Mouse (Mus musculus) right cerebral cortex, postnatal 14 days (tissue): ENCODE data around the gene Cxcl14.

Experiments
- DNase-seq: peaks from one replicate; pipeline ENCODE4 v3.0.0; 2022

Gene Cxcl14

GRCm38 (mm10) chr13:56250551-56251161 lies 45.7 kb downstream of the Cxcl14 start:
- DNase-seq: no peak

GRCm38 (mm10) chr13:56249593-56250341 lies 46.6 kb downstream of the Cxcl14 start:
- no peak for DNase-seq

GRCm38 (mm10) chr13:56243104-56243503 lies 53.2 kb downstream of the Cxcl14 start:
- DNase-seq: no peak

- no peak for DNase-seq
Measured at GRCm38 (mm10) chr13:56240012-56240770, 56.2 kb downstream of the Cxcl14 start.
